Mouse (Mus musculus) CD8-positive naive resting alpha-beta T cell, adult 57 days (primary cell): ENCODE results near the gene Slc19a2. TPM values are rescaled to one million over a fixed set of nuclear protein-coding genes. Genes with fewer than 3 reads are reported as not detected.

Source experiments
- total RNA-seq: library from RNA; stranded (reverse); gene quantifications from one replicate; pipeline ENCODE4 v1.2.4, GENCODE M21; 2023

The Slc19a2 gene
- total RNA-seq, result 8.8 TPM

DNA sequence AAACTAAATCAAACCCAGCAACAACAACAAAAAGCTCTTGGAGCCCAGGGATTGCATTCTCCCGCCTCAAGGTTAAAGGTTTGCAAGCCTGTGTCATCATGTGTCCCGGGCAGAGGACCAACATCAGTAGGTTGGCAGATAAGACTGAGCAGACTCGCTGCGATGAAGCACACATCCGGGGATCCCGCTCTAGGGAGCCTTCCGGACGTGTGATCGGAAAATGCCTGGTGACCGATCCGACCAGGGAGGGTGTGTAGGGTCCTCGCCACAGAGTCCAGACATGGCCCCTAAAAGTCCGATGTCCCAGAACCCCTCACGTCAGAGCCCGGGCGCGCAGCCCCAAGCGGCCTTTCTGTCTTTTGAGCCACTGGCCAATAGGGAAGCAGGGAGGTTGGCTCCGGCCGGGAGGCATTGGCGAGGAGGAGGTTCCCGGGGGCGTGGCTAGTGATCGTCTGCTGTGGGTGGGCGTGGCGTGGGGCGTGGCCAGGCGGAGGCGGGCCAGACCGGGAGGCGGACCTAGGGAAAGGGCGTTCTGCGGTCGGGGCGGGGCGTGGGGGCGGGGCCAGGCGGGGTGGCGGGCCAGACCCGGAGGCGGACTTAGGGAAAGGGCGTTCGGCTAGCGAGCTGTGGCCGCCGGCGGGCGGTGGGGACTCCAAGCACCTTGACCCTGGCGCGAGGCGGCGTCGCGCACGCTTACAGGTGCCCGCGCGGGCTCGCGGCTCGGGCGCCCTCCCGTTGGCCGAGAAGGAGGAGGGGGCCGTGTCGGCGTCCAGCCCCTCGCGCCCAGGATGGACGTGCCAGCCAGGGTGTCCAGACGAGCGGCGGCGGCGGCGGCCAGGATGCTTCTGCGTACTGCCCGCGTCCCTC lies at the start of gene Slc19a2:
Gene Slc19a2 (plus strand): TSS at position 582 of the 867 bp plus-strand sequence.

DNA sequence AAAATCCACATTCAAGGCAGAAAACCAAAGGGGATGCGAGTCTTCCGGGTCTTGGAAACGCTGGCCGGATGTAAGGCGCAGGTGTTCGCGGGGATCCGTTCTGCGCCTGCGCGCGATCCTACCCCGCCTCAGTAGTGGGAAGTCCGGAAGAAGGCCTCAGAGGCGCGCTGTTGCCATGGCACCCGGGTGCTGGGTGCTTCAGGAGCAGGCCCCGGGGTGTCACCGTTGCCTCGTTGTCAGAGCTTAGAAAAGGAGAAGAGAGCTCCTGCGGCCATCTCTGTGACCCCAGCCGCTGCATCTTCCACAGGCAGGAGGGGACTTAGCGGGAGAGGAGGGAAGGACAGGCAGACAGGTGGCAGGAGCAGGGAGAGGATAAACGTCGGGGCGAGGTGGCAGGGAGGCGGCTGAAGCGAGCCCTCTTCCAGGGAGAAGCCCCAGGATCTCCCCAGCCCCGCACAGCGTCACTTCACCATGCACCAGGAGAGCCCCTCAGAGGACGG lies 26.7 kb downstream of the Slc19a2 start, which contains the start of gene Ccdc181:
Gene Ccdc181 (plus strand): TSS at position 131 of the 500 bp plus-strand sequence.

DNA sequence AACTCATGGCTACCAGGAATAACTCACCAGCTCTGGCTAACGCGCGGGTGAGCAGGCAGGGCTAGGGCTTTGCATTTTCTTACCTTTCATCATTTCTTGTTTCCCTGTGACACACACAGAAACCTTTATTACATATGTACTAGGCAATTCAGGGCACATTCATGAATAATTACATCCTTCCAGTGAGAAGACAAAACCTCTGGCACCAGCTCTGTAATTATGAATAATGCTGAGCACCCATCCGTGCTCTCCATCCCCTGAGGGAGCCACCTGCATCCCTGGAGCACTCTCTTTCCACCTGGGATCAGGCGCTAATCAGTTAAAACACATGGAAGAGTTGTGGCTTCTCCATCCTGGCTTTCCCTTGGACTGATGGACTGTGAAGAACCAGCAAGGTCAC lies 55.0 kb downstream of the Slc19a2 start, which contains the start of gene Nme7:
Gene Nme7 (plus strand): TSS at position 301 of the 400 bp plus-strand sequence.

DNA sequence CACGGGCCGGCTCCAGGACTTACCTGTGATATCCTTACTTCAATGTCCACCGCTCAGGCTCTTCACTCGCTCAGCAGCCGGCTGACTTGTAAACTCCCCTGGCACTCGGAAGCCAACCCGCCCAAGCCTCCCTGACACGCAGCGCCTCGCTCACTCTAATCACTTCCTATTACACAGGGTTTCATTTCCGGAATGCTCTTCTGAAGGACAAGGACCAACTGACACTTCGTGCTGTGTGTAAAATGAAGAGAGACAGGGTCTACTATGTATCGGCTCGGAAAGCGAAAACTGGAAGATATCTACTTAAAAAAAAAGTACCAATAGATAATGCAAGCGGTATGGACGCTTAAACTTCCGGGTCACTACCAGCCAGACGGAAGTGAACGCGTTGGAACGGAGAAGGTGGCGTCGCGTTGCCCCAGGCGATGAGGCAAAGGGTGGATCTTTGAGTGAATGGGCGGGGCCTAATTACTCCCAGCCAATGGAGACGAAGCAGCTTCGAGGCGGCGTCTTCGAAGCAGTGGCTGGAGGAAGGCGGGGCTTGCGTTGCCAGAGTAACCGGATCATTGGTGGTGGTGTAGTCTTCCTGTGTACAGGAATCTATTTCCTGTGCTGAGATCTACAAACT lies 58.4 kb downstream of the Slc19a2 start, which contains the start of gene Blzf1:
Gene Blzf1 (minus strand): TSS at position 366 of the 628 bp plus-strand sequence.

Other genes with a start within 250 kb of the Slc19a2 start
- gene Sele, start 200.8 kb upstream of the Slc19a2 start, total RNA-seq, result not detected
- 700 TPM for gene Sell, start 187.1 kb upstream of the Slc19a2 start, total RNA-seq
- gene Selp, start 133.8 kb upstream of the Slc19a2 start, total RNA-seq, result 1.7 TPM
- 0.46 TPM for gene F5, start 97.2 kb upstream of the Slc19a2 start, total RNA-seq
- 4.5 TPM for gene Ccdc181, start 26.5 kb downstream of the Slc19a2 start, total RNA-seq
- 9.4 TPM for gene Nme7, start 55.1 kb downstream of the Slc19a2 start, total RNA-seq
- 21.3 TPM for gene Blzf1, start 58.4 kb downstream of the Slc19a2 start, total RNA-seq
- 129 TPM for gene Atp1b1, start 209.3 kb downstream of the Slc19a2 start, total RNA-seq